Mouse (Mus musculus): ENCODE measurements around the gene Cnpy4. TPM values are rescaled to one million over a fixed set of nuclear protein-coding genes. Genes with fewer than 3 reads are reported as not detected.
"Not testable (repeated sequence)": the region's sequence is repeated elsewhere in the genome, so short reads cannot be mapped to it uniquely, and the experiment has no call there.

Gene Cnpy4
- polyA plus RNA-seq, 1 experiment: 16.1 TPM

DNA sequence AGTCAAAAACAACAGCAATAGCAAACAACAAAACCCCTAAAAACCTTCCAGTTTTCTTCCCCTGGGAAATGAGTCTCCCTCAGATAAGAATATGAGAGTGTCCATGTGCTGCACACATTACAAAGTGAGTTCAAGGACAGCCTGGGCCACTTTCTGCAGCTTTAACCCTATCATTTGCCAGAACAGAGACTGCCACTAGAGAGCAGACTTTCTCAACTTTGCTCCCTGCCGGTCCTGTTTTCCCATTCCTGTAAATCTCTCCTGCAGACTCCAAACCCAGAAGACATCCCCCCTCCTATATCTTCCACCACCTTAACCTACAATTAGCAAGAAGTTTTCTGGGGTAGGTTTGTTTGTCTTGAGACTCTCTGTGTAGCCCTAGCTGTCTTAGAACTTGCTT, 12.3 kb downstream of the Cnpy4 start:
- no peak for DNase-seq (ENCODE audit: extremely low spot score in 1 of 2, low spot score in 1 of 2)

DNA sequence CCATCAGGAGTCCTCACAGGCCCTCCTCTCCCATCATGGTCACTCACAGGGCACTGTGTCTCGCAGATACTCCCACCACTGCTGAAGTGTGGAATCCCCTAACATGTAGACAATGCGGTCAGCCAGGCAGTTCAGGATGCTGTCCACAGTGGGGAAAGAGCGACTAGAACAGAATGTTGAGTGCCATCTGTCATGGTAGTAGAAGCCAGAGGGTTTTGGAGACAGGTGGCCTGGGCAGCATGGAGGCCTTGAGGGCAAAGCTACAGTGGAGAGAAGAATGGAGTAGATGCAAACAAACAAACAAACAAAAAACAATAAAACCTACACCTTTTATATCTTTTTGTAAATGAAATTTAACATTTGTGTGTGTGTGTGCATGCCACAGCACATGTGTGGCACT, 14.8 kb downstream of the Cnpy4 start:
- no peak for DNase-seq (ENCODE audit: extremely low spot score in 1 of 2, low spot score in 1 of 2)

- DNase-seq (ENCODE audit: extremely low spot score in 1 of 2, low spot score in 1 of 2): no peak
These were observed 20.0 kb downstream of the Cnpy4 start for GRCm38 (mm10) chr5:138207253-138207652.

GRCm38 (mm10) chr5:138207873-138208272, 20.6 kb downstream of the Cnpy4 start:
- no peak for DNase-seq (ENCODE audit: extremely low spot score in 1 of 2, low spot score in 1 of 2)

DNA sequence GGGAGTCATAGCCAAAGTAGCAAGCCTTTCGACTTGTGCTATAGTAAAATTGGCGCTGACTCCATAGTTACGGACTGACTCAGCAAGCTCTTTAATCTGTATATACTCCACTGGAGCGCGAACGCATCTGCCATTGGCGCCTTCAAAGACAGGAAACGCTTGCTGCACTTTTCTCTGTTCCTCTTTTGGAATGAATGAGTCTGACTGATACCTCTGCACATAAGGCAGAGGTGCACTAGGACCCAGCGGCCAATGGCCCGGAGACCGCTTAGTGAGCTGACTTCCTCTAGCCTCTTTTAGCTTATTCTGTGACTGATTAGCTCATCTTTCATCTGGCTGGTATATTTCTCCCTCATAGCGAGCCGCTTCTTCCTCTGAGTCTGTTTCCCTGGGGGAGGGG, 29.3 kb downstream of the Cnpy4 start:
- DNase-seq (ENCODE audit: extremely low spot score in 1 of 2, low spot score in 1 of 2): not testable (repeated sequence)

GRCm38 (mm10) chr5:138219864-138220263, 32.6 kb downstream of the Cnpy4 start:
- DNase-seq (ENCODE audit: extremely low spot score in 1 of 2, low spot score in 1 of 2): no peak

DNA sequence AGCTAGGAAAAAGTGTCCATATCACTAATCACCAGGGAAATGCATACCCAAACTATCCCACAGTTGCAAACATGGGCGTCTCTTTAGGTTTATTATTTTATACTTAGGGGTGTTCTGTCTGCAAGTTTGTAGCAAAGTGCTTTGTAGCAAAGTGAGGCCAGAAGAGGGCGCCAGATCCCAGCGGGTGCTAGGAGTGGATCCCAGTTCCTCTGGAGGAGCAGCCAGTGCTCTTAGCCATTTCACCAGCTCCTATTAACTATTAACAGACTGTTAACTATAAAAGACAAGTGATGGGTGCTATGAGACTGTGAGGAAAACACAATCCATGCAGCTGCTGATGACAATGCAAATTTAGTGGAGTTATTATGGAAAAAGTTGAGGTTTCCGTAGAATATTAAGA, 34.8 kb downstream of the Cnpy4 start:
- peak; percentile 42 to 95 for DNase-seq (ENCODE audit: extremely low spot score in 1 of 2, low spot score in 1 of 2)

GRCm38 (mm10) chr5:138223287-138223686, 36.0 kb downstream of the Cnpy4 start:
- peak in 1 of 2 experiments; percentile 20 for DNase-seq (ENCODE audit: extremely low spot score in 1 of 2, low spot score in 1 of 2)

DNA sequence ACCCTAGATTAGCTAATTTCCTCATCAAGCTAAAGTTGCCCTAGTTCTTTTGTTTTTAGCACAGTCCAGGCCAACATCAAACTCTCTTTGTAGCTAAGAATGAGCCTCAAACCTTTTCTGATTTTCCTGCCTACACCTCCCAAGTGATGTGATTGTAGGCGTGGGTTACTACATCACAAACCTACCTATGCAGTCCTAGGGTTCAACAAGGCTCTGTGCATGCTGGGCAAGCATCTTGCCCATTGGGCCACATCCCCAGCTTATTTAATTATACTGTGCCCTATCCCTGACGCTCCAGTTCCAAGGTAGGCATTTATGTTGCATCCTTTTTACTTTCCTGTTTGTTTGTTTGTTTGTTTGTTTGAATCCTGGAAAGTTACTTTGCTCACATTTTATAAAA, 38.4 kb downstream of the Cnpy4 start, which contains the start of gene Nxpe5:
Gene Nxpe5, plus strand, starts transcription at position 199 of the 400 bp plus-strand sequence.
- DNase-seq (ENCODE audit: extremely low spot score in 1 of 2, low spot score in 1 of 2): no peak

- DNase-seq (ENCODE audit: extremely low spot score in 1 of 2, low spot score in 1 of 2): no peak
These were observed 39.2 kb downstream of the Cnpy4 start for GRCm38 (mm10) chr5:138226491-138226890.

- no peak for DNase-seq (ENCODE audit: extremely low spot score in 1 of 2, low spot score in 1 of 2)
These were observed 40.1 kb downstream of the Cnpy4 start for GRCm38 (mm10) chr5:138227367-138227766.

- DNase-seq (ENCODE audit: extremely low spot score in 1 of 2, low spot score in 1 of 2): peak in 1 of 2 experiments; percentile 17
These were observed 40.7 kb downstream of the Cnpy4 start for GRCm38 (mm10) chr5:138228026-138228425.

DNA sequence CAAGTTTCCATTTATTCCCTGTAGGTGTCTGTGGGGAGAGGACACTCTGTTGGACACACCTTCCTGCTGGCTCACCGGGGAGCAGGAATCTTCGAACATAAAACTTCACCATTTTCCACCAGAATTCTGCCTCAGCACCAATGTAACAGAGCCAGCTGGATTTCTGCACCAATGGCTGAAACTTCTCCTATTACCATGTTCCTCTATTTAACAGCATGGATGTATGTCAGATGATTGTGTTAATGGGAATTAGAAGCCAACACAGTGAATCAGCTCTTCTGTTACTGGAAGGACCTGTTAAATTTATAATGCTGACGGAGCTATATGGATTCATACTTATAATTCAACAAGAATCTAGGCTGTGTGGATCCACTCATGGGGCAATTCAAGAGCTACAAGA, 42.2 kb downstream of the Cnpy4 start:
- DNase-seq (ENCODE audit: extremely low spot score in 1 of 2, low spot score in 1 of 2): no peak

DNA sequence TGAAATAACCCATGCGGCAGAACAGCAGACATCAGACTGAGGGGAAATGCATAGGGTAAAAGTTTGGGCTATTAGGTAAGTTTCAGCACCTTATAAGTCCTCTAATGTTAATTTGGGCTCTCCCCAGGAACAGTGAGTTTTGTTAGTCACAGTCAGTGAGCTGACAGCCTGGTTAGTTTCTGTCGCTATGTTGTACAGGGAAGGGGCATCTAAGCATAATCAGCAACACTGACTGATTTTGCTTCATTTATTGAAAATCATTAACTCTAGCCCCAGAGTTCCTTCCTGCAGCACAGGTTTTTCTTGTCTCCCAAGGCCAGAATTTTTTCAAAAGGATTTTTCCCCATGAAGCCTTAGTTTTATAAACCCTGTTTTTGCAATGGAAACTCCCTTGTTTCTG, 46.5 kb downstream of the Cnpy4 start:
- no peak for DNase-seq (ENCODE audit: extremely low spot score in 1 of 2, low spot score in 1 of 2)

DNA sequence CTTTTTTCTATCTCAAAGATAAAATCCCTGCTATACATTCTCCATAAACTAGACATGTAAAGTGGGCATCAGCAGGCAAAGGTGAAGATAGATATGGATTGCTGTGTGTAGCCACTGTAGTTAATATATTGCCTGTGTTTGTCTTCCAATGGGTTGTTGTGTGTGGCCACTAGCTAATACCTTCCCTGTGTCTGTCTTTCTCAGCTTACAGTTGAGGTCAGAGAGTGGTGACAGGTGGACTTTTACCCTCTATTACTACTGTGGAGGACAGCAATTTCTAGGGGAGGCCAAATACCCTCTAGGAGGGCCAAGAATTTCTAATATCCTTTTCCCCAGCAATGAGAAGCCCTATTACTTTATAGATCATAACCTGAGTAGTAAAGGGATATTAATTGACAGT, 46.9 kb downstream of the Cnpy4 start:
- no peak for DNase-seq (ENCODE audit: extremely low spot score in 1 of 2, low spot score in 1 of 2)

DNA sequence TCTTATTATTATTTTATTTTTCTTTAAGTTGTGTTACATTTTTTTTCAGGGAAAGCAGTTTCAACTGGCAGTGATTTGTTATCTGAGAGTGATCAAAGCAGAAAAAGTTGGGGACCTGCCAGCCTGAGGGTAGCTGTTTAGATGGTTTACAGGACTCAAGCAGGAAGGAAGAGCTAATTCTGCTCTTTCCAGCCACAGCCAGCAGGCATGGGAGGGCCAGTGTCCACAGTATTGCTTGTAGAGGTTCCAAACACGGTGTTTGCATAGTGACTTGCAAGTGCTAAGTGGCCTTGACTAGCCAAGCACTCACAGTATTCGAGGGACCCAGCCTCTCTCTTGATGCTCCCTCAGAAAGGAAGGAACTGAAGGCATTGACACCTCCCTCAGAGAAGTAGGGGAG, 54.2 kb downstream of the Cnpy4 start:
- no peak for DNase-seq (ENCODE audit: extremely low spot score in 1 of 2, low spot score in 1 of 2)

Other genes starting within 250 kb of the Cnpy4 start
- gene Gjc3, start 224.4 kb upstream of the Cnpy4 start, polyA plus RNA-seq (2012; rRNA removed): 33.9 and 34.0 TPM in 2 replicates
- 0.36 and 0.54 TPM in 2 replicates for gene Azgp1, start 206.0 kb upstream of the Cnpy4 start, polyA plus RNA-seq (2012; rRNA removed)
- not detected in 2 replicates for gene Smok3a, start 166.2 kb upstream of the Cnpy4 start, polyA plus RNA-seq (2012; rRNA removed)
- not detected in 2 replicates for gene Smok3b, start 166.1 kb upstream of the Cnpy4 start, polyA plus RNA-seq (2012; rRNA removed)
- not detected in 2 replicates for gene Smok3c, start 134.3 kb upstream of the Cnpy4 start, polyA plus RNA-seq (2012; rRNA removed)
- gene Zkscan1, start 102.4 kb upstream of the Cnpy4 start, polyA plus RNA-seq (2012; rRNA removed): 14.8 and 16.3 TPM in 2 replicates
- gene Zscan21, start 70.6 kb upstream of the Cnpy4 start, polyA plus RNA-seq (2012; rRNA removed): 18.0 and 21.2 TPM in 2 replicates
- 3.7 and 6.0 TPM in 2 replicates for gene Zfp113, start 31.7 kb upstream of the Cnpy4 start, polyA plus RNA-seq (2012; rRNA removed)
- gene Cops6, start 26.4 kb upstream of the Cnpy4 start, polyA plus RNA-seq (2012; rRNA removed): 126 and 149 TPM in 2 replicates
- 26.1 and 29.6 TPM in 2 replicates for gene Ap4m1, start 15.5 kb upstream of the Cnpy4 start, polyA plus RNA-seq (2012; rRNA removed)
- 28.7 and 30.1 TPM in 2 replicates for gene Mcm7, start 15.1 kb upstream of the Cnpy4 start, polyA plus RNA-seq (2012; rRNA removed)
- 56.8 and 58.4 TPM in 2 replicates for gene Taf6, start within 50 bp of the Cnpy4 start, polyA plus RNA-seq (2012; rRNA removed)
- 7.2 and 7.5 TPM in 2 replicates for gene Mblac1, start 6.8 kb downstream of the Cnpy4 start, polyA plus RNA-seq (2012; rRNA removed)
- not detected in 2 replicates for gene Nxpe5, start 38.4 kb downstream of the Cnpy4 start, polyA plus RNA-seq (2012; rRNA removed)
- gene Lamtor4, start 68.0 kb downstream of the Cnpy4 start, polyA plus RNA-seq (2012; rRNA removed): 155 and 158 TPM in 2 replicates
- gene BC037034, start 76.5 kb downstream of the Cnpy4 start, polyA plus RNA-seq (2012; rRNA removed): 88.8 TPM in 2 replicates
- 3.4 and 4.1 TPM in 2 replicates for gene Gal3st4, start 85.4 kb downstream of the Cnpy4 start, polyA plus RNA-seq (2012; rRNA removed)
- gene Gm43720, start 92.5 kb downstream of the Cnpy4 start, polyA plus RNA-seq (2012; rRNA removed): 0.14 TPM in 1 of 2 replicates, not detected in the other
- gene Gpc2, start 92.5 kb downstream of the Cnpy4 start, polyA plus RNA-seq (2012; rRNA removed): 10.9 and 11.3 TPM in 2 replicates
- 5.2 and 5.3 TPM in 2 replicates for gene Stag3, start 92.8 kb downstream of the Cnpy4 start, polyA plus RNA-seq (2012; rRNA removed)
- 0.14 and 0.19 TPM in 2 replicates for gene Pvrig, start 154.5 kb downstream of the Cnpy4 start, polyA plus RNA-seq (2012; rRNA removed)